Mouse (Mus musculus): ENCODE data around the gene Ift43. TPM values are rescaled to one million over a fixed set of nuclear protein-coding genes. Genes with fewer than 3 reads are reported as not detected.

The Ift43 gene
- polyA plus RNA-seq, 1 experiment, result not detected

DNA sequence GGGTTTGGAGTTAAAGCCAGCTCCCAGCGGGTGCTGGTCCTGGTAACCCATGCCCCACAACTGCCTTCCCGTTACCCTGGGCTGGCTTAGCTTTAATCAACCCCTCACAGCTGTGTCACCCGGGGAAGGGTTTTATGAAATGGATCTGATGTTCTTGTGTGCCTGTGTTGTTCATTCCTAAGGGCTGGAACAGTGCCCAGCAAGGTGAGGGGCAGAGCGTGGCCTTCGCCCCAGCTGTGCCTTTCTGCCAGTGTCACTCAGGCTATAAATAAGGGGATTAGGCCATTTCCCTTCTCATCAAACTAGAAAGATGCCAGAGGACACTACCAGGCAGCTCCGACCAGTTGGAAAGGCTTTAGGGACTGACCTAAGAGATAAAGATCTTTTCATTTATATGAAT is 32.5 kb upstream of the Ift43 start:
- H3K4me1 ChIP-seq (ENCODE audit: control insufficient read depth), result peaks cover 7% of the 10 kb centered on the region
- TF ChIP-seq TAL1 (IDR thresholded peaks at IDR 0.05; ENCODE audit: low read length) (no peak), GATA1 (IDR thresholded peaks at IDR 0.05; ENCODE audit: low read length) (no peak)

GRCm38 (mm10) chr12:86051477-86051876 is 30.9 kb upstream of the Ift43 start:
- Histone ChIP-seq H3K4me1 (ENCODE audit: control insufficient read depth) (peaks cover 7% of the 10 kb centered on the region), H3K9me3 (ENCODE audit: control insufficient read depth, low read length) (no peaks in the 10 kb centered on the region), H3K4me3 (replicated peaks) (no peak overlapping the region), H3K27me3 (ENCODE audit: control insufficient read depth) (no peaks in the 10 kb centered on the region), H3K36me3 (ENCODE audit: control insufficient read depth) (peaks cover 2% of the 10 kb centered on the region)
- TF ChIP-seq GATA1 (IDR thresholded peaks at IDR 0.05; ENCODE audit: low read length) (no peak), TAL1 (IDR thresholded peaks at IDR 0.05; ENCODE audit: low read length) (no peak)

More for the DNA sequence above, 32.5 kb upstream of the Ift43 start:
- H3K36me3 ChIP-seq (ENCODE audit: control insufficient read depth), result no peaks in the 10 kb centered on the region; the same call in 1 of the 2 replicates
- H3K27me3 ChIP-seq (ENCODE audit: control insufficient read depth), result no peaks in the 10 kb centered on the region
- H3K9me3 ChIP-seq (ENCODE audit: control insufficient read depth, low read length), result no peaks in the 10 kb centered on the region
- no peak overlapping the region for H3K4me3 ChIP-seq (replicated peaks)

DNA sequence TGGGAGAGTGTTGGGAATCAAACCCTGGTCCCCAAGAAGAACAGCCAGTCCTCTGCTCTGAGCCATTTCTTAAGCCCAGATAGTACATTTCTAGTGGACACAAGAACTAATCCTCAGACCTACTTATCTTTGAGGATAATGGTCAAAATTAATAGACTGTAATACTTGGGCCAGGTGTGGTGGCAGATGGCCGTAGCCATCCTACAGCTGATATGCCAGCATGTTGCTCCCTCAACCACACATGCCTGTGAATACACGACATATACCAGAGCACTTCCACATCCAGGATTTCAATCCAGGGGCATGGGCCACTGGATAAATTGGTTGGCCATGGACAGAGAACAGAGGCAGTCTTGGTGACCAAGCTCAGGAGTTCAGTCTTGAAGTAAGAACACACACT is 27.0 kb upstream of the Ift43 start:
- TF ChIP-seq GATA1 (IDR thresholded peaks at IDR 0.05; ENCODE audit: low read length) (no peak), TAL1 (IDR thresholded peaks at IDR 0.05; ENCODE audit: low read length) (no peak)

GRCm38 (mm10) chr12:86056976-86057375 is 25.4 kb upstream of the Ift43 start:
- TF ChIP-seq TAL1 (IDR thresholded peaks at IDR 0.05; ENCODE audit: low read length) (no peak), GATA1 (IDR thresholded peaks at IDR 0.05; ENCODE audit: low read length) (no peak)
- no peak overlapping the region for H3K4me3 ChIP-seq (replicated peaks)
- H3K4me1 ChIP-seq (ENCODE audit: control insufficient read depth), result peaks cover 4% of the 10 kb centered on the region
- no peaks in the 10 kb centered on the region for H3K9me3 ChIP-seq (ENCODE audit: control insufficient read depth, low read length)
- no peaks in the 10 kb centered on the region for H3K27me3 ChIP-seq (ENCODE audit: control insufficient read depth)
- peaks cover 2% of the 10 kb centered on the region for H3K36me3 ChIP-seq (ENCODE audit: control insufficient read depth)

More for the DNA sequence above, 27.0 kb upstream of the Ift43 start:
- Histone ChIP-seq H3K4me3 (replicated peaks) (no peak overlapping the region), H3K36me3 (ENCODE audit: control insufficient read depth) (peaks cover 2% of the 10 kb centered on the region), H3K9me3 (ENCODE audit: control insufficient read depth, low read length) (no peaks in the 10 kb centered on the region), H3K27me3 (ENCODE audit: control insufficient read depth) (no peaks in the 10 kb centered on the region), H3K4me1 (ENCODE audit: control insufficient read depth) (peaks cover 7% of the 10 kb centered on the region)

DNA sequence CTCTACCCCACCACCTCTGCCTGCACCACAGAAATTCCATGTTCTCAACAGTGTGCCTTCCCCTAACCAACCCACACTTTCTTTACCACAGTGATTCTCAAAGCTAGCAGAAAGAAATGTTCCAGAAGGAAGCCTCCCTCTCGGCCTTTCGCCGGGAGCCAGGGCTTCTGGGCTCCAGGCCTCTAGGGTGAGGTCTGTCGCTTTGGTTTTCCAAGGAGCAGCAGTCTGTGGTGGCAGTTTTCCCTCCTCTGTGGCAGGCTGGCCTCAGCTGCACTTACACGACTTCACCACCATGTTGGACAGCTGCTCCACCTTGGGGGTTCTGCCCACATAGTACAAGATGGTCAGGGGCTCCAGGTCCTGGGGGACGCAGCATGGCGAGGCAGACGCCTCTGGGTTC is 24.8 kb upstream of the Ift43 start:
- Histone ChIP-seq H3K27me3 (ENCODE audit: control insufficient read depth) (no peaks in the 10 kb centered on the region), H3K4me3 (replicated peaks) (no peak overlapping the region), H3K9me3 (ENCODE audit: control insufficient read depth, low read length) (no peaks in the 10 kb centered on the region), H3K36me3 (ENCODE audit: control insufficient read depth) (peaks cover 2% of the 10 kb centered on the region), H3K4me1 (ENCODE audit: control insufficient read depth) (peaks cover 4% of the 10 kb centered on the region)
- no peak for TF ChIP-seq GATA1 (IDR thresholded peaks at IDR 0.05; ENCODE audit: low read length)
- no peak for TF ChIP-seq TAL1 (IDR thresholded peaks at IDR 0.05; ENCODE audit: low read length)

DNA sequence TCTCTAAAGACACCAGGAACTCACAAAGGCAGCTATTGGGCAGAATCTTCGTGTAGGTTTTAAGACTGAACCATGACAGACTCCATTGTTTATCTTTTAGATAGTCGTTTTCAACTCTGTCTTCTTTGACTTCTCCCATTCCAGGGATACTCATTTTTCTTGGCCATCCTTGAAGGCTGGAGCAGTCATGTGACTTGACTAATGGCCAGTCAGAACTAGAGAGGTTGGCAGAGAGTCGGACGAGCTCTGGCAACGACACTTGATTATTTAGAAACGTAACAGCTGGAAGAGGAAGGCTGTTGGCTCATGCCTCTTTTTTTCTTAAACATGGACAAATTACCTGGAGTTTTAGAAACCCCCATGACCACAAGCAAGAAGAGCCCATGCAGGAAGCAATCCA is 23.0 kb upstream of the Ift43 start:
- Histone ChIP-seq H3K4me1 (ENCODE audit: control insufficient read depth) (peaks cover 4% of the 10 kb centered on the region), H3K27me3 (ENCODE audit: control insufficient read depth) (no peaks in the 10 kb centered on the region), H3K9me3 (ENCODE audit: control insufficient read depth, low read length) (no peaks in the 10 kb centered on the region), H3K4me3 (replicated peaks) (no peak overlapping the region), H3K36me3 (ENCODE audit: control insufficient read depth) (peaks cover 2% of the 10 kb centered on the region; the same call in 1 of the 2 replicates)
- no peak for TF ChIP-seq TAL1 (IDR thresholded peaks at IDR 0.05; ENCODE audit: low read length)
- no peak for TF ChIP-seq GATA1 (IDR thresholded peaks at IDR 0.05; ENCODE audit: low read length)

GRCm38 (mm10) chr12:86064796-86065195 is 17.5 kb upstream of the Ift43 start:
- Histone ChIP-seq H3K4me1 (ENCODE audit: control insufficient read depth) (peaks cover 4% of the 10 kb centered on the region), H3K36me3 (ENCODE audit: control insufficient read depth) (no peaks in the 10 kb centered on the region), H3K4me3 (replicated peaks) (no peak overlapping the region), H3K27me3 (ENCODE audit: control insufficient read depth) (no peaks in the 10 kb centered on the region), H3K9me3 (ENCODE audit: control insufficient read depth, low read length) (no peaks in the 10 kb centered on the region)
- TF ChIP-seq TAL1 (IDR thresholded peaks at IDR 0.05; ENCODE audit: low read length) (no peak), GATA1 (IDR thresholded peaks at IDR 0.05; ENCODE audit: low read length) (no peak)

GRCm38 (mm10) chr12:86071432-86071831 is 10.9 kb upstream of the Ift43 start:
- H3K4me3 ChIP-seq (replicated peaks), result no peak overlapping the region
- H3K36me3 ChIP-seq (ENCODE audit: control insufficient read depth), result no peaks in the 10 kb centered on the region
- TF ChIP-seq TAL1 (IDR thresholded peaks at IDR 0.05; ENCODE audit: low read length) (no peak), GATA1 (IDR thresholded peaks at IDR 0.05; ENCODE audit: low read length) (no peak)
- H3K9me3 ChIP-seq (ENCODE audit: control insufficient read depth, low read length), result no peaks in the 10 kb centered on the region
- peaks cover 12% of the 10 kb centered on the region for H3K27me3 ChIP-seq (ENCODE audit: control insufficient read depth)
- H3K4me1 ChIP-seq (ENCODE audit: control insufficient read depth), result no peaks in the 10 kb centered on the region

- Histone ChIP-seq H3K9me3 (ENCODE audit: control insufficient read depth, low read length) (no peaks in the 10 kb centered on the region), H3K36me3 (ENCODE audit: control insufficient read depth) (no peaks in the 10 kb centered on the region), H3K27me3 (ENCODE audit: control insufficient read depth) (peaks cover 44% of the 10 kb centered on the region), H3K4me1 (ENCODE audit: control insufficient read depth) (peaks cover 4% of the 10 kb centered on the region), H3K4me3 (replicated peaks) (no peak overlapping the region)
- TF ChIP-seq GATA1 (IDR thresholded peaks at IDR 0.05; ENCODE audit: low read length) (no peak), TAL1 (IDR thresholded peaks at IDR 0.05; ENCODE audit: low read length) (no peak)
These were observed 7.7 kb upstream of the Ift43 start for GRCm38 (mm10) chr12:86074681-86075080.

GRCm38 (mm10) chr12:86075358-86075757 is 7.0 kb upstream of the Ift43 start:
- no peak for TF ChIP-seq GATA1 (IDR thresholded peaks at IDR 0.05; ENCODE audit: low read length)
- TF ChIP-seq TAL1 (IDR thresholded peaks at IDR 0.05; ENCODE audit: low read length), result no peak
- Histone ChIP-seq H3K36me3 (ENCODE audit: control insufficient read depth) (no peaks in the 10 kb centered on the region), H3K27me3 (ENCODE audit: control insufficient read depth) (peaks cover 51% of the 10 kb centered on the region), H3K4me1 (ENCODE audit: control insufficient read depth) (peaks cover 4% of the 10 kb centered on the region), H3K4me3 (replicated peaks) (no peak overlapping the region), H3K9me3 (ENCODE audit: control insufficient read depth, low read length) (no peaks in the 10 kb centered on the region)
